Mouse (Mus musculus) ES-E14 (cell line): ENCODE measurements around the gene Cd3eap.

Experiments
- CHD2 ChIP-seq: IDR thresholded peaks from 2 replicates; pipeline ENCODE4 v1.6.1; 2014; ENCODE audit warnings: mild to moderate bottlenecking, low read depth, low read length, inconsistent platforms
- MAFK ChIP-seq: IDR thresholded peaks from 2 replicates; pipeline ENCODE4 v1.6.1; 2014; ENCODE audit warnings: mild to moderate bottlenecking, low read depth, low read length, inconsistent platforms; ENCODE audit not compliant: insufficient read depth
- ZC3H11A ChIP-seq: IDR thresholded peaks from 2 replicates; pipeline ENCODE4 v1.6.1; 2012; ENCODE audit warnings: low read depth, mild to moderate bottlenecking, inconsistent platforms, low read length, borderline replicate concordance
- ZNF384 ChIP-seq: IDR thresholded peaks from 2 replicates; pipeline ENCODE4 v1.6.1; 2012; ENCODE audit warnings: low read depth, low read length, inconsistent platforms

DNA sequence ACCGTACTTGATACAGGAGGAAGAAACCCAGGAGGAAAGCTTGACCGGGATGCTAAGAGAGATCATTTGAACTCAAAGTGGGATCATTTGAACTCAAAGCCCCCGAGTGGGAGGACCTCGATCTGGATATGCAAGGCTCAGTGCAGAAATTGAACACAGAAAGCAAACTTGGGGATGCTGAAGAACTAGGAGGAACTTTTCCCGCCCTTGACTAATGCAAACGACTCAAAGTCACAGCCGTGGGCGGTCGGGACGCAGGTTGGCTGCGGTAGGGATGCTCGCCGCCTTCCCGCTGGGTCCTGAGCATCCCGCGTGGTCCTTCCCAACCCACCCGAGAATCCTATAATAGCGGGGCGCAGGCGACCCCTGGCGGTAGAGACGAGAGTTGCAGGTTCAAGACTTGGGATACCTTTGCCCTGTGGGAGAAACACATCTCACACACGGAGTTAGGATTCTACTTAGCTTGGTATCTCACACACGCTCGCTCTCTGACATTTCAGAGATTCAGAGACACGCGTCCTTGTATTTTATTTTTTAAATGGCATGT, 16.7 kb downstream of the Cd3eap start:
- no peak for TF ChIP-seq CHD2
- no peak for TF ChIP-seq MAFK
- TF ChIP-seq ZC3H11A: no peak
- no peak for TF ChIP-seq ZNF384
